Mouse (Mus musculus) hindbrain, embryonic 10.5 days (tissue): ENCODE results near the gene Trim61. TPM values are rescaled to one million over a fixed set of nuclear protein-coding genes. Genes with fewer than 3 reads are reported as not detected.

Source experiments
- polyA plus RNA-seq: library from polyadenylated mRNA; unstranded; fragments of >200 nt; fragmentation: Nextera tagmentation; extraction: Ambion mirVana; gene quantifications from 2 replicates; pipeline ENCODE4 v1.2.1, GENCODE M21; 2016

Trim61 gene
- polyA plus RNA-seq, 1 experiment from 2014 or later: not detected

Other genes starting within 250 kb of the Trim61 start
- 11.5 and 13.0 TPM in 2 replicates for gene Klhl2, start 168.5 kb downstream of the Trim61 start, polyA plus RNA-seq
- 20.8 and 22.1 TPM in 2 replicates for gene Tmem192, start 71.3 kb downstream of the Trim61 start, polyA plus RNA-seq
- not detected in 2 replicates for gene Trim75, start 30.7 kb downstream of the Trim61 start, polyA plus RNA-seq
- not detected in 2 replicates for gene Trim60, start 61 bp upstream of the Trim61 start, polyA plus RNA-seq
- 1.3 and 1.9 TPM in 2 replicates for gene Apela, start 18.8 kb upstream of the Trim61 start, polyA plus RNA-seq
- not detected in 2 replicates for gene Gm10663, start 56.5 kb upstream of the Trim61 start, polyA plus RNA-seq
- not detected in 2 replicates for gene BC030870, start 111.0 kb upstream of the Trim61 start, polyA plus RNA-seq